Mouse (Mus musculus) hindbrain, embryonic 14.5 days (tissue): ENCODE results near the gene Sgpp1. TPM values are rescaled to one million over a fixed set of nuclear protein-coding genes. Genes with fewer than 3 reads are reported as not detected.
A peak's percentile ranks its signal among the peaks of the same experiment; 100 is the strongest.

ENCODE experiments used
- ATAC-seq: fragments of 200-750 bp; cut with Nextera tagmentation; 2 replicates; pipeline ENCODE4 v1.8.0; 2017; ENCODE audit warnings: moderate number of reproducible peaks, mild to moderate bottlenecking, moderate TSS enrichment, moderate library complexity; ENCODE audit not compliant: low FRiP score
- DNase-seq: peaks from one replicate; pipeline ENCODE4 v3.0.0-alpha.2; 2015; ENCODE audit warnings: low spot score
- H3K27ac ChIP-seq: fragments of 300-500 bp; sonication (generic); 2 replicates; pipeline ENCODE4 v1.5.1; 2014; ENCODE audit warnings: mild to moderate bottlenecking, moderate library complexity
- H3K27me3 ChIP-seq: fragments of 300-500 bp; sonication (generic); 2 replicates; pipeline ENCODE4 v1.6.1; 2014; ENCODE audit warnings: mild to moderate bottlenecking, low read length, mixed read lengths; ENCODE audit not compliant: control insufficient read depth, insufficient read depth
- H3K36me3 ChIP-seq: fragments of 300-500 bp; sonication (generic); replicated peaks from 2 replicates; pipeline ENCODE4 v1.6.1; 2014; ENCODE audit not compliant: control insufficient read depth, insufficient read depth
- H3K4me1 ChIP-seq: fragments of 300-500 bp; sonication (generic); replicated peaks from 2 replicates; pipeline ENCODE4 v1.6.1; 2014; ENCODE audit warnings: antibody characterized with exemption, low read length, mixed read lengths; ENCODE audit not compliant: control insufficient read depth, insufficient read depth
- H3K4me2 ChIP-seq: fragments of 300-500 bp; sonication (generic); replicated peaks from 2 replicates; pipeline ENCODE4 v1.6.1; 2014; ENCODE audit warnings: mild to moderate bottlenecking, moderate library complexity
- H3K4me3 ChIP-seq: fragments of 300-500 bp; sonication (generic); replicated peaks from 2 replicates; pipeline ENCODE4 v1.5.1; 2014; ENCODE audit warnings: mild to moderate bottlenecking, low read length
- H3K9ac ChIP-seq: fragments of 300-500 bp; sonication (generic); 2 replicates; pipeline ENCODE4 v1.6.1; 2014
- H3K9me3 ChIP-seq: fragments of 300-500 bp; sonication (generic); 2 replicates; pipeline ENCODE4 v1.6.1; 2016; ENCODE audit warnings: low read length; ENCODE audit not compliant: control insufficient read depth
- WGBS: fragments of 180-500 bp; shearing (Covaris S2); extraction: QIAGEN DNeasy Blood & Tissue Kit; methylation state at CpG from one replicate; pipeline ENCODE4 v1.1.7; 2014; 5-methylcytosine and 5-hydroxymethylcytosine counted together
- polyA plus RNA-seq: library from polyadenylated mRNA; unstranded; fragments of >200 nt; fragmentation: Nextera tagmentation; extraction: Ambion mirVana; gene quantifications from 2 replicates; pipeline ENCODE4 v1.2.1, GENCODE M21; 2014

The Sgpp1 gene
- polyA plus RNA-seq = 16.6 and 21.0 TPM in 2 replicates

GRCm38 (mm10) chr12:75735246-75736200 is at the start of gene Sgpp1:
Gene Sgpp1 (minus strand): TSS chr12:75735729.
- Histone ChIP-seq H3K9me3 (no peaks in the 10 kb centered on the region), H3K27ac (peak within 1 kb of the TSS; percentile 77), H3K27me3 (peaks cover 12% of the 10 kb centered on the region; the same call in 1 of the 2 replicates), H3K36me3 (no peaks in the 10 kb centered on the region), H3K4me3 (peak within 1 kb of the TSS; percentile 87), H3K4me1 (peaks cover 23% of the 10 kb centered on the region), H3K4me2 (peak within 1 kb of the TSS; percentile 89), H3K9ac (peak within 1 kb of the TSS; percentile 95)
- under 1% methylated on average over 102 of the region's 105 CpGs for WGBS
- peak; percentile 95 for ATAC-seq
- DNase-seq = peak; percentile 86

- Histone ChIP-seq H3K4me2 (no peak overlapping the region), H3K36me3 (no peaks in the 10 kb centered on the region), H3K9ac (no peak overlapping the region), H3K27me3 (no peaks in the 10 kb centered on the region), H3K9me3 (0 out of 2 replicates have a peak, but pooled peaks cover 4% of the 10 kb centered on the region), H3K4me1 (no peaks in the 10 kb centered on the region), H3K27ac (no peak overlapping the region), H3K4me3 (no peak overlapping the region)
- 90% methylated on average over 2 of the region's 2 CpGs for WGBS
- DNase-seq = no peak
- no peak for ATAC-seq
These were observed 48.8 kb upstream of the Sgpp1 start for GRCm38 (mm10) chr12:75784271-75784751.

GRCm38 (mm10) chr12:75781995-75782394 is 46.5 kb upstream of the Sgpp1 start:
- WGBS = 88% methylated on average over 7 of the region's 7 CpGs

GRCm38 (mm10) chr12:75781445-75781844 is 45.9 kb upstream of the Sgpp1 start:
- no peak overlapping the region for H3K4me2 ChIP-seq
- DNase-seq = no peak
- no peak for ATAC-seq

More at GRCm38 (mm10) chr12:75781995-75782394, 46.5 kb upstream of the Sgpp1 start:
- Histone ChIP-seq H3K9me3 (peaks cover 4% of the 10 kb centered on the region; the same call in 1 of the 2 replicates), H3K4me3 (no peak overlapping the region), H3K9ac (no peak overlapping the region), H3K4me1 (no peaks in the 10 kb centered on the region), H3K27ac (no peak overlapping the region), H3K36me3 (no peaks in the 10 kb centered on the region), H3K4me2 (no peak overlapping the region), H3K27me3 (no peaks in the 10 kb centered on the region)
- ATAC-seq = no peak
- no peak for DNase-seq

GRCm38 (mm10) chr12:75772424-75773034 is 37.0 kb upstream of the Sgpp1 start:
- H3K4me1 ChIP-seq = no peaks in the 10 kb centered on the region
- H3K4me2 ChIP-seq = no peak overlapping the region
- no peaks in the 10 kb centered on the region for H3K27me3 ChIP-seq
- H3K9me3 ChIP-seq = 0 out of 2 replicates have a peak, but pooled peaks cover 3% of the 10 kb centered on the region
- H3K36me3 ChIP-seq = no peaks in the 10 kb centered on the region
- H3K4me3 ChIP-seq = no peak overlapping the region
- DNase-seq (peak; percentile 26), ATAC-seq (no peak)
- 37% methylated on average over 3 of the region's 3 CpGs for WGBS
- H3K9ac ChIP-seq = no peak overlapping the region
- no peak overlapping the region for H3K27ac ChIP-seq

More at GRCm38 (mm10) chr12:75781445-75781844, 45.9 kb upstream of the Sgpp1 start:
- no peaks in the 10 kb centered on the region for H3K36me3 ChIP-seq
- H3K27me3 ChIP-seq = no peaks in the 10 kb centered on the region
- peaks cover 4% of the 10 kb centered on the region; the same call in 1 of the 2 replicates for H3K9me3 ChIP-seq
- H3K27ac ChIP-seq = no peak overlapping the region
- H3K9ac ChIP-seq = no peak overlapping the region
- no peak overlapping the region for H3K4me3 ChIP-seq
- H3K4me1 ChIP-seq = no peaks in the 10 kb centered on the region

GRCm38 (mm10) chr12:75771410-75771809 is 35.9 kb upstream of the Sgpp1 start:
- Histone ChIP-seq H3K9me3 (0 out of 2 replicates have a peak, but pooled peaks cover 2% of the 10 kb centered on the region), H3K27ac (no peak overlapping the region), H3K27me3 (no peaks in the 10 kb centered on the region), H3K4me2 (no peak overlapping the region), H3K36me3 (no peaks in the 10 kb centered on the region), H3K4me3 (no peak overlapping the region), H3K9ac (no peak overlapping the region), H3K4me1 (no peaks in the 10 kb centered on the region)
- ATAC-seq (no peak), DNase-seq (no peak)
- WGBS = 67% methylated on average over 3 of the region's 3 CpGs

- no peaks in the 10 kb centered on the region for H3K4me1 ChIP-seq
- H3K4me3 ChIP-seq = no peak overlapping the region
- H3K36me3 ChIP-seq = no peaks in the 10 kb centered on the region
- no peak for DNase-seq
- H3K9me3 ChIP-seq = no peaks in the 10 kb centered on the region
- no peaks in the 10 kb centered on the region for H3K27me3 ChIP-seq
- H3K27ac ChIP-seq = no peak overlapping the region
- no peak overlapping the region for H3K9ac ChIP-seq
- ATAC-seq = no peak
- H3K4me2 ChIP-seq = no peak overlapping the region
- 78% methylated on average over 8 of the region's 8 CpGs for WGBS
These were observed 31.4 kb upstream of the Sgpp1 start for GRCm38 (mm10) chr12:75766885-75767317.

GRCm38 (mm10) chr12:75766395-75766794 is 30.9 kb upstream of the Sgpp1 start:
- H3K27ac ChIP-seq = no peak overlapping the region
- ATAC-seq (no peak), DNase-seq (no peak)
- no peaks in the 10 kb centered on the region for H3K36me3 ChIP-seq
- H3K4me3 ChIP-seq = no peak overlapping the region
- 44% methylated on average over 5 of the region's 6 CpGs for whole genome bisulfite sequencing
- H3K4me1 ChIP-seq = no peaks in the 10 kb centered on the region
- no peaks in the 10 kb centered on the region for H3K9me3 ChIP-seq
- no peaks in the 10 kb centered on the region for H3K27me3 ChIP-seq
- no peak overlapping the region for H3K4me2 ChIP-seq
- H3K9ac ChIP-seq = no peak overlapping the region

- 91% methylated on average over 3 of the region's 3 CpGs for WGBS
- no peak overlapping the region for H3K4me2 ChIP-seq
- no peaks in the 10 kb centered on the region for H3K9me3 ChIP-seq
- no peaks in the 10 kb centered on the region for H3K27me3 ChIP-seq
- no peak overlapping the region for H3K4me3 ChIP-seq
- H3K4me1 ChIP-seq = no peaks in the 10 kb centered on the region
- DNase-seq (no peak), ATAC-seq (no peak)
- H3K27ac ChIP-seq = no peak overlapping the region
- H3K36me3 ChIP-seq = no peaks in the 10 kb centered on the region
- H3K9ac ChIP-seq = no peak overlapping the region
These were observed 30.2 kb upstream of the Sgpp1 start for GRCm38 (mm10) chr12:75765751-75766150.
